Mouse (Mus musculus): Measurements from ENCODE around the gene Btbd2. TPM values are rescaled to one million over a fixed set of nuclear protein-coding genes. Genes with fewer than 3 reads are reported as not detected.

Btbd2 gene
- polyA plus RNA-seq (2012; ENCODE audit: low replicate concordance): 79.6 and 100 TPM in 2 replicates

DNA sequence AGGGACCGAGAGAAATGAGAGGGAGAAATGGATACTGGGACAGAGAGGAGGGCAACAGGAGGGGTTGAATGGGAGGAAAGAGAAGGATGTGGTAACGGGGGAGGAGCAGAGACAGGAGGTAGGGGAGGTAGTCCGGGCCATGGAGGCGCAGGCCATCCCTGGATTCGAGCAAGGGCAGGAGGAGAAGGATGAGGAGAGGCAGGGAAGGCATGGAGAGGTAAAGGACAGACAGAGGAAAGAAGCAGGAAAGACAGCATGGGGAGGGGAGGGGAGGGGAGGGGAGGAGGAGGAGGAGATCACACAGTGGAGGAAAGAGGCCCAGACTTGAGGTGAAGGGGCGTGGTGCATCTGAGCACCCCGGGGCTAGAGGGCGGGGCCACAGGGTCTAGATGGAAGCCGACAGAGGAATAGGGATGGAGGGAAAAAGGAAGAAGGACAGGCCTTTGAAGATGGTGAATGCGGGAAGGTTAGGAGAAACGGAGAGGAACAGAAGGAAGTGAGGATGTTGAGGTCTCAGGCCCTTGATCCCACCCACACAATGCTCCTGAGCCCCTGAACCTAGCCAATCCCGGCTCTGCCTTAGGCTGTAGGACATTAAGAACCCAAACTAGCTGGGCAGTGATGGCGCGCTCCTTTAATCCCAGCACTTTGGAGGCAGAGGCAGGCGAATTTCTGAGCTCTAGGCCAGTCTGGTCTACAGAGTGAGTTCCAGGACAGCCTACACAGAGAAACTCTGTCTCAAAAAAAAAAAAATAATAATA, at the start of gene Btbd2:
Btbd2 (minus strand) TSS at position 209 of the 761 bp plus-strand sequence.

DNA sequence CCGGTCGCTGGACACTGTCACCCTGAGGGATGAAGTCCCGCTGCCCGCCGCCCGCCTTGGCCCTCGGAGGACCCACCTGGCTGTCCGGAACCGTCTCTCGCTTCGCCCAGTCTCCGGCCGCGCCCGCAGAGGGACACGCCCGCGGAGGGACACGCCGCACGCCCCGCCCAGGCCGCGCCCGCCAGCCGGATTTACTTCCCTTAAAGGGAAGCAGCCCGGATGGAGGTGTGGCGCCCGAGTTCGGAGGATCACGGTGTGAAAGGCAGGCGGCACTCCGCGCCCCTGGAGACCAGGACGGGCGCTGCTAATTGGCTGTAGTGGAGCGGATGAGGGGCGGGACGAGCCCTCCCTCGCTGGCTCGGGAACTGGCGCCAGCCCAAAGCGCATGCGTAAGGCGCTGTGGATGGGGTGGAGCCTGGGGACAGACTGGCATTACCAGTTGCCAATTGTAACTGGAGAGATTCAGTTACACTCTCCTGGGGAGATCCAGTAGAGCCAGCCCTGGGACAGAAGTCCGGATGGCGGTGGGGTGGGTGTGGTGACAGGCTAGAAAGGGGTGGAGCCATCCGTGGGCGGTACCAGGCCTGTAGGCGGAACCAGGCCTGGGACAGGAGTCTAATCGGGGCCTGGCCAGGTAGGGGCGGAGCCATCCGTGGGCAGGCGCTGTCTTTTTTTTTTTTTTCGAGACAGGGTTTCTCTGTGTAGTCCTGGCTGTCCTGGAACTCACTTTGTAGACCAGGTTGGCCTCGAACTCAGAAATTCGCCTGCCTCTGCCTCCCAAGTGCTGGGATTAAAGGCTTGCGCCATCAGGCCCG, 45.1 kb upstream of the Btbd2 start, which contains the start of the genes Mob3a and Izumo4:
Mob3a (minus strand) TSS at position 257 of the 815 bp plus-strand sequence.
Izumo4 (plus strand) TSS at position 464 of the 815 bp plus-strand sequence.

GRCm38 (mm10) chr10:80677942-80678436, 21.1 kb upstream of the Btbd2 start, which contains the start of gene Mknk2:
TSS of gene Mknk2 (minus strand) at chr10:80678112.

GRCm38 (mm10) chr10:80622661-80623456, 34.0 kb downstream of the Btbd2 start, which contains the start of gene Csnk1g2:
TSS of gene Csnk1g2 (plus strand) at chr10:80622838.

DNA sequence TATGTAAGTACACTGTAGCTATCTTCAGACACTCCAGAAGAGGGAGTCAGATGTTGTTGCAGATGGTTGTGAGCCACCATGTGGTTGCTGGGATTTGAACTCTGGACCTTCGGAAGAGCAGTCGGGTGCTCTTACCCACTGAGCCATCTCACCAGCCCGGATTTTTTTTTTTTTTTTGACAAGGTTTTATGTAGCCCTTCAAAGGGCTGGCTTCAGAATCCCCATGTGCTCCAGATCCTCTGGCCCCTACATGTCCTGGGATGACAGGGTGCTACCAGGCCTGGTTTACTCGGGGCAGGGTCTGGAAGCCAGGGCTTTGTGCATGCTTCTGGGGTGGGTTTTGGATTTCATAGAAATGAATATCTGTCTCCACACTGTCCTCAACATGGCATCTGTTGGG, 51.1 kb downstream of the Btbd2 start, which contains the start of gene Gm49322:
Gm49322 (plus strand) TSS at position 301 of the 400 bp plus-strand sequence.

DNA sequence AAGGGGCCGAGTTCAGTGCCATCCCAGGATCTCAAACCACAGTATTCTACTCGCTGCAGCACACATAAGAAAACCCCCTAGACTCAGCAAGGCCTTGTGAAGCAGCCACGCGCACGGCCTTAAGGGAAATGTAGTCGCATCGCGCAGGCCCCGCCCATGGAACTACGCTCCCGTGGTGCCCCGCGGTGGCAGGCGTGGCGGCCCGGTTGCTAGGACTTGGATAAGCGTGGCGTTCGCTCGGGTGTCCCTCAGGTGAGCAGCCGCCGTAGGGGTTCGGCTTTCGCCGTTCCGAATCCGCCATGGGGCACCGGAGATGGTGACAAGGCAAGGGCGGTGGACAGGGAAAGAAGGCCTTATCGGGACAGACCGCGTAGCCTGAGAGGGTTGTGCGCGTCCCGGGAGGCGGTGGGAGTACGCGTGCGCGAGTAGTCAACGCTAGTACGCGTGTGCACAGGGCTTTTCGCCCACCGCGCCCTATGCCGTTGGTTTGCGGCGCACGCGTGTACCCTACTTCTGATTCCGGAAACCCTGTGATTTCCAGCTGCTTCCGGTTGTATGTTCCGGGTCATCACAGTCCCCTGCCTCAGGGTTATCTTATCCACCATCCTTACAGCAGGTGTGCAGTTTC, 54.1 kb downstream of the Btbd2 start, which contains the start of the genes Scamp4 and Adat3:
Scamp4 (plus strand) TSS at position 175 of the 628 bp plus-strand sequence.
Adat3 (plus strand) TSS at position 183 of the 628 bp plus-strand sequence.

Other genes with a start within 250 kb of the Btbd2 start
- 498 and 875 TPM in 2 replicates for gene Tcf3, start 223.4 kb downstream of the Btbd2 start, polyA plus RNA-seq (2012; ENCODE audit: low replicate concordance)
- gene Onecut3, start 162.2 kb downstream of the Btbd2 start, polyA plus RNA-seq (2012; ENCODE audit: low replicate concordance): not detected in 2 replicates
- not detected in 2 replicates for gene Atp8b3, start 117.9 kb downstream of the Btbd2 start, polyA plus RNA-seq (2012; ENCODE audit: low replicate concordance)
- gene Rexo1, start 95.5 kb downstream of the Btbd2 start, polyA plus RNA-seq (2012; ENCODE audit: low replicate concordance): 152 and 358 TPM in 2 replicates
- gene Klf16, start 79.8 kb downstream of the Btbd2 start, polyA plus RNA-seq (2012; ENCODE audit: low replicate concordance): 68.0 and 118 TPM in 2 replicates
- gene Abhd17a, start 66.7 kb downstream of the Btbd2 start, polyA plus RNA-seq (2012; ENCODE audit: low replicate concordance): 461 and 1,380 TPM in 2 replicates
- 98.1 and 109 TPM in 2 replicates for gene Scamp4, start 54.2 kb downstream of the Btbd2 start, polyA plus RNA-seq (2012; ENCODE audit: low replicate concordance)
- 14.8 and 42.0 TPM in 2 replicates for gene Adat3, start 54.2 kb downstream of the Btbd2 start, polyA plus RNA-seq (2012; ENCODE audit: low replicate concordance)
- gene Gm49322, start 51.0 kb downstream of the Btbd2 start, polyA plus RNA-seq (2012; ENCODE audit: low replicate concordance): 0.94 and 4.2 TPM in 2 replicates
- 480 and 641 TPM in 2 replicates for gene Csnk1g2, start 34.2 kb downstream of the Btbd2 start, polyA plus RNA-seq (2012; ENCODE audit: low replicate concordance)
- 710 and 986 TPM in 2 replicates for gene Mknk2, start 21.0 kb upstream of the Btbd2 start, polyA plus RNA-seq (2012; ENCODE audit: low replicate concordance)
- 101 and 135 TPM in 2 replicates for gene Mob3a, start 44.9 kb upstream of the Btbd2 start, polyA plus RNA-seq (2012; ENCODE audit: low replicate concordance)
- 65.5 and 73.9 TPM in 2 replicates for gene Izumo4, start 45.1 kb upstream of the Btbd2 start, polyA plus RNA-seq (2012; ENCODE audit: low replicate concordance)
- 42.2 and 65.5 TPM in 2 replicates for gene Ap3d1, start 85.2 kb upstream of the Btbd2 start, polyA plus RNA-seq (2012; ENCODE audit: low replicate concordance)
- 80.4 and 136 TPM in 2 replicates for gene Dot1l, start 98.1 kb upstream of the Btbd2 start, polyA plus RNA-seq (2012; ENCODE audit: low replicate concordance)
- 321 and 932 TPM in 2 replicates for gene Sf3a2, start 141.1 kb upstream of the Btbd2 start, polyA plus RNA-seq (2012; ENCODE audit: low replicate concordance)
- gene Plekhj1, start 141.6 kb upstream of the Btbd2 start, polyA plus RNA-seq (2012; ENCODE audit: low replicate concordance): 209 and 238 TPM in 2 replicates
- gene Amh, start 148.2 kb upstream of the Btbd2 start, polyA plus RNA-seq (2012; ENCODE audit: low replicate concordance): 1.1 and 3.0 TPM in 2 replicates
- gene Jsrp1, start 156.4 kb upstream of the Btbd2 start, polyA plus RNA-seq (2012; ENCODE audit: low replicate concordance): not detected in 2 replicates
- 1,467 and 1,742 TPM in 2 replicates for gene Oaz1, start 169.6 kb upstream of the Btbd2 start, polyA plus RNA-seq (2012; ENCODE audit: low replicate concordance)
- gene Lingo3, start 187.0 kb upstream of the Btbd2 start, polyA plus RNA-seq (2012; ENCODE audit: low replicate concordance): 0.04 TPM in 1 of 2 replicates, not detected in the other
- 51.6 and 117 TPM in 2 replicates for gene Lsm7, start 198.1 kb upstream of the Btbd2 start, polyA plus RNA-seq (2012; ENCODE audit: low replicate concordance)
- gene Sppl2b, start 198.2 kb upstream of the Btbd2 start, polyA plus RNA-seq (2012; ENCODE audit: low replicate concordance): 75.7 and 79.0 TPM in 2 replicates
- gene Tmprss9, start 214.8 kb upstream of the Btbd2 start, polyA plus RNA-seq (2012; ENCODE audit: low replicate concordance): not detected in 2 replicates
- gene Timm13, start 243.9 kb upstream of the Btbd2 start, polyA plus RNA-seq (2012; ENCODE audit: low replicate concordance): 115 and 162 TPM in 2 replicates

All from hematopoietic multipotent progenitor cell, adult 10-12 weeks (in vitro differentiated cells).